Mouse (Mus musculus): Measurements from ENCODE around the gene Poc1b. TPM values are rescaled to one million over a fixed set of nuclear protein-coding genes. Genes with fewer than 3 reads are reported as not detected.

Gene Poc1b
- polyA plus RNA-seq, 1 experiment = 8.0 TPM

DNA sequence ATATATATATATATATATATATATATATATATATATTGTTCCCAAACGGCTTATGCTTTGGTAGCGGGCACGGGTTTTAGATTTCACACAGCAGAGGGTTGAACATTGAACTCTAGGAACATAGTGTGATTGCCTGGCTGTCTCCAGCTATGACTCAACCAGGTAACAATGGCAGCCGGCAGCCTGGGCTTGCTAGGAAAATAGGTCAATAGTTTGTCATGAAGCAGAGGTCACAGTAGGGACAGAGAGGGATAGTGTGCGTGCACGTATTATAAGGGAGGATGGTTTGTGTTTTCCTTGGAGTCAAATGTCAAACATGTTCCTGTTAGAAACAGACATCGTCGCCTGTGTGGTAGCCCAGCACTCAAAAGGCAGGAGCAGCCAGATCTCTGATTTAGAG lies 95.5 kb downstream of the Poc1b start:
- Histone ChIP-seq H3K4me3 (no peak overlapping the region), H3K4me2 (ENCODE audit: low read depth) (no peak overlapping the region), H3ac (ENCODE audit: control insufficient read depth, insufficient read length) (no peak overlapping the region), H3K36me3 (ENCODE audit: control insufficient read depth, insufficient read depth) (no peaks in the 10 kb centered on the region), H3K27me3 (ENCODE audit: control insufficient read depth, insufficient read depth, insufficient read length) (no peaks in the 10 kb centered on the region), H3K79me2 (ENCODE audit: control insufficient read depth, insufficient read depth) (no peaks in the 10 kb centered on the region)
- no peak for TF ChIP-seq POLR2AphosphoS2 (IDR thresholded peaks at IDR 0.05; ENCODE audit: insufficient read length, low read depth)

GRCm38 (mm10) chr10:99203163-99203562 lies 96.3 kb downstream of the Poc1b start:
- Histone ChIP-seq H3K79me2 (ENCODE audit: control insufficient read depth, insufficient read depth) (no peaks in the 10 kb centered on the region), H3K27me3 (ENCODE audit: control insufficient read depth, insufficient read depth, insufficient read length) (no peaks in the 10 kb centered on the region), H3ac (ENCODE audit: control insufficient read depth, insufficient read length) (no peak overlapping the region), H3K4me2 (ENCODE audit: low read depth) (no peak overlapping the region), H3K36me3 (ENCODE audit: control insufficient read depth, insufficient read depth) (no peaks in the 10 kb centered on the region), H3K4me3 (peak overlapping the region; percentile 18)
- no peak for TF ChIP-seq TCF12 (IDR thresholded peaks at IDR 0.05; ENCODE audit: insufficient read depth, poor library complexity, severe bottlenecking)
- no peak for TF ChIP-seq REST (IDR thresholded peaks at IDR 0.05; ENCODE audit: insufficient read depth, insufficient read length)
- TF ChIP-seq MAX (IDR thresholded peaks at IDR 0.05; ENCODE audit: low read depth) = no peak
- TF ChIP-seq MYOD1 (IDR thresholded peaks at IDR 0.05; ENCODE audit: control insufficient read depth in 1 of 3, insufficient read length in 2 of 3, low read depth in 2 of 3) = no peak
- no peak for TF ChIP-seq TCF3 (IDR thresholded peaks at IDR 0.05; ENCODE audit: insufficient read length, low read depth)
- TF ChIP-seq SRF (IDR thresholded peaks at IDR 0.05; ENCODE audit: control insufficient read depth, insufficient read length, low read depth) = no peak
- TF ChIP-seq POLR2AphosphoS2 (IDR thresholded peaks at IDR 0.05; ENCODE audit: insufficient read length, low read depth) = no peak
- TF ChIP-seq CEBPB (IDR thresholded peaks at IDR 0.05; ENCODE audit: insufficient read depth, poor library complexity, severe bottlenecking) = no peak
- TF ChIP-seq POLR2A (IDR thresholded peaks at IDR 0.05; ENCODE audit: insufficient read length, low read depth) = no peak
- no peak for TF ChIP-seq USF1 (IDR thresholded peaks at IDR 0.05; ENCODE audit: low read depth)
- TF ChIP-seq MYOG (IDR thresholded peaks at IDR 0.05; ENCODE audit: control insufficient read depth in 1 of 3, insufficient read depth in 1 of 3, insufficient read length in 2 of 3, low read depth in 2 of 3) = no peak
- TF ChIP-seq E2F4 (IDR thresholded peaks at IDR 0.05; ENCODE audit: insufficient read depth) = no peak

GRCm38 (mm10) chr10:99203577-99204487 lies 97.0 kb downstream of the Poc1b start:
- Histone ChIP-seq H3ac (ENCODE audit: control insufficient read depth, insufficient read length) (no peak overlapping the region), H3K4me2 (ENCODE audit: low read depth) (peak overlapping the region; percentile 64), H3K36me3 (ENCODE audit: control insufficient read depth, insufficient read depth) (no peaks in the 10 kb centered on the region), H3K79me2 (ENCODE audit: control insufficient read depth, insufficient read depth) (no peaks in the 10 kb centered on the region), H3K4me3 (peak overlapping the region; percentile 18), H3K27me3 (ENCODE audit: control insufficient read depth, insufficient read depth, insufficient read length) (no peaks in the 10 kb centered on the region)
- TF ChIP-seq MYOD1 (IDR thresholded peaks at IDR 0.05; ENCODE audit: control insufficient read depth in 1 of 3, insufficient read length in 2 of 3, low read depth in 2 of 3) = no peak
- no peak for TF ChIP-seq MAX (IDR thresholded peaks at IDR 0.05; ENCODE audit: low read depth)
- no peak for TF ChIP-seq SRF (IDR thresholded peaks at IDR 0.05; ENCODE audit: control insufficient read depth, insufficient read length, low read depth)
- TF ChIP-seq TCF3 (IDR thresholded peaks at IDR 0.05; ENCODE audit: insufficient read length, low read depth) = no peak
- no peak for TF ChIP-seq POLR2A (IDR thresholded peaks at IDR 0.05; ENCODE audit: insufficient read length, low read depth)
- no peak for TF ChIP-seq REST (IDR thresholded peaks at IDR 0.05; ENCODE audit: insufficient read depth, insufficient read length)

DNA sequence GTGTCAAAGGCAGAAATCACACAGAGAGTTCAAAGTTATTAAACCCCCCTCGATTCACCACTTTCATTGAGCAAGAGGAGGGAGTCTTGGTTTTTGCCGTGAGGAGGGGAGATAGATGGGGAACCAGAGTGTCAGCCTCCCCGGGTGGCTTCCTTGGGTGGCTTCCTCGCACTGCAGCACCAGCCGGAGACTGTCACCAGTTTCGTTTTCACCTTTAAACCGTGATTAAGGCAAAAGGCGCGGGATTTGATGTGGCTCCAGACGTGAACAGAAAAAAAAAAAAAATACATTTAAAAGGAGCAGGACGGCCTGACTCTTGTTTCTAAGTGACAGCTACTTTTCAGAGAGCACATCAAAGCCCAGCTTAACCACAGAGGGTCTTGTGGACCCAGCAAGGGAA lies 97.7 kb downstream of the Poc1b start:
- peak overlapping the region; percentile 18 for H3K4me3 ChIP-seq
- H3K27me3 ChIP-seq (ENCODE audit: control insufficient read depth, insufficient read depth, insufficient read length) = no peaks in the 10 kb centered on the region
- H3K79me2 ChIP-seq (ENCODE audit: control insufficient read depth, insufficient read depth) = no peaks in the 10 kb centered on the region
- peak overlapping the region; percentile 58 for H3K4me2 ChIP-seq (ENCODE audit: low read depth)
- TF ChIP-seq TCF12 (IDR thresholded peaks at IDR 0.05; ENCODE audit: insufficient read depth, poor library complexity, severe bottlenecking) = no peak
- no peak for TF ChIP-seq TCF3 (IDR thresholded peaks at IDR 0.05; ENCODE audit: insufficient read length, low read depth)
- no peak for TF ChIP-seq POLR2AphosphoS2 (IDR thresholded peaks at IDR 0.05; ENCODE audit: insufficient read length, low read depth)
- no peak for TF ChIP-seq E2F4 (IDR thresholded peaks at IDR 0.05; ENCODE audit: insufficient read depth)
- no peak for TF ChIP-seq CEBPB (IDR thresholded peaks at IDR 0.05; ENCODE audit: insufficient read depth, poor library complexity, severe bottlenecking)
- TF ChIP-seq MAX (IDR thresholded peaks at IDR 0.05; ENCODE audit: low read depth) = no peak
- TF ChIP-seq SRF (IDR thresholded peaks at IDR 0.05; ENCODE audit: control insufficient read depth, insufficient read length, low read depth) = no peak
- no peak for TF ChIP-seq USF1 (IDR thresholded peaks at IDR 0.05; ENCODE audit: low read depth)
- TF ChIP-seq POLR2A (IDR thresholded peaks at IDR 0.05; ENCODE audit: insufficient read length, low read depth) = no peak
- no peak for TF ChIP-seq MYOG (IDR thresholded peaks at IDR 0.05; ENCODE audit: control insufficient read depth in 1 of 3, insufficient read depth in 1 of 3, insufficient read length in 2 of 3, low read depth in 2 of 3)
- TF ChIP-seq REST (IDR thresholded peaks at IDR 0.05; ENCODE audit: insufficient read depth, insufficient read length) = no peak
- TF ChIP-seq MYOD1 (IDR thresholded peaks at IDR 0.05; ENCODE audit: control insufficient read depth in 1 of 3, insufficient read length in 2 of 3, low read depth in 2 of 3) = no peak
- H3ac ChIP-seq (ENCODE audit: control insufficient read depth, insufficient read length) = no peak overlapping the region
- H3K36me3 ChIP-seq (ENCODE audit: control insufficient read depth, insufficient read depth) = no peaks in the 10 kb centered on the region

DNA sequence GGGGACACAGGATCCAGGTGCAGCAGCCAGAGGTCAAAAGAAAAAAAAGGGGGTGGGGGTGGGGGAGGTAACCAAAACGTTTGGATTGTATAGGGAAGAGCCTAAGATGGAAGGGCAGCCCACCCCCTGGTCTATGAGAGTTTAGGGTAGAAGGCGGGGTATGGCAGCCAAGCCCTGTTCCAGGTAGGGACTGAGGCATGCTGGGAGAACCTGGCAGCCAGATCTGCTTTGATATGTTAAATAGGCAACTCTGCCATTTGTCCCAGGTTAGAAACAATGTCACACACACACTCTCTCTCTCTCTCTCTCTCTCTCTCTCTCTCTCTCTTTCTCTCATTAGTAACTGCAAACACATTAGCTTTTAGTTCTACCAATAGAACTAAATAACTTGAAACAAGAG lies 100.3 kb downstream of the Poc1b start:
- Histone ChIP-seq H3ac (ENCODE audit: control insufficient read depth, insufficient read length) (no peak overlapping the region), H3K4me2 (ENCODE audit: low read depth) (no peak overlapping the region), H3K4me3 (no peak overlapping the region), H3K36me3 (ENCODE audit: control insufficient read depth, insufficient read depth) (no peaks in the 10 kb centered on the region), H3K79me2 (ENCODE audit: control insufficient read depth, insufficient read depth) (no peaks in the 10 kb centered on the region), H3K27me3 (ENCODE audit: control insufficient read depth, insufficient read depth, insufficient read length) (no peaks in the 10 kb centered on the region)
- TF ChIP-seq MYOD1 (IDR thresholded peaks at IDR 0.05; ENCODE audit: control insufficient read depth in 1 of 3, insufficient read length in 2 of 3, low read depth in 2 of 3) (no peak), USF1 (IDR thresholded peaks at IDR 0.05; ENCODE audit: low read depth) (no peak), MAX (IDR thresholded peaks at IDR 0.05; ENCODE audit: low read depth) (no peak), TCF3 (IDR thresholded peaks at IDR 0.05; ENCODE audit: insufficient read length, low read depth) (no peak), CEBPB (IDR thresholded peaks at IDR 0.05; ENCODE audit: insufficient read depth, poor library complexity, severe bottlenecking) (no peak), POLR2A (IDR thresholded peaks at IDR 0.05; ENCODE audit: insufficient read length, low read depth) (no peak), REST (IDR thresholded peaks at IDR 0.05; ENCODE audit: insufficient read depth, insufficient read length) (no peak), POLR2AphosphoS2 (IDR thresholded peaks at IDR 0.05; ENCODE audit: insufficient read length, low read depth) (no peak), TCF12 (IDR thresholded peaks at IDR 0.05; ENCODE audit: insufficient read depth, poor library complexity, severe bottlenecking) (no peak), SRF (IDR thresholded peaks at IDR 0.05; ENCODE audit: control insufficient read depth, insufficient read length, low read depth) (no peak), E2F4 (IDR thresholded peaks at IDR 0.05; ENCODE audit: insufficient read depth) (no peak)

Measured in myocyte (in vitro differentiated cells).